Mouse (Mus musculus) gastrocnemius, adult 8-10 months (tissue): ENCODE measurements around the gene Cadps. TPM values are rescaled to one million over a fixed set of nuclear protein-coding genes. Genes with fewer than 3 reads are reported as not detected.

Experiments used
- DNase-seq, 2 experiments: peaks; one replicate each; pipeline ENCODE4 v3.0.0; 2022; ENCODE audit warnings: low spot score in 2 of 2
- total RNA-seq, 4 experiments: library from RNA; stranded (reverse); gene quantifications; 2 replicates each; pipeline ENCODE4 v1.2.4; 2022

Gene Cadps
- total RNA-seq, 4 experiments from 2014 or later: 0.07 to 0.24 (median 0.22) TPM; not detected in 1

DNA sequence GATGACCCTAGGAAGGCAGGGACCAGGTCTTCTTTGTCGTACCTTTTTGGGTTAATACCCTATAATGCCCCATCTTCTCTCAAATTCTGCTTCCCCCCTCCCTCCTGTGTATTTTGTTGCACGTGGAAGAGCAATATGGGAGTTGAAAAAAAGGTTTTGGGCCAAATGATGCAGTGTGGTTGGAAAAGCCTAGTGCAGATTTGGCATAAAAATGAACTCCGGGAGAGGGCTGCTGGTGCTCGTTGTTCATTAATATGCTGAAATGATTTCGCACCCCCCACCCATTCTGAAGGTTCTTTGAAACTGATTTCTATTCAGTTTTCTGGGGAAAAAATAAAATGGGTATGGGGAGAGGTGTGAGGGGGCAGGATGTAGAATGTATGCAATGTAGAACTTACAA lies 295.6 kb downstream of the Cadps start:
- DNase-seq: no peak

DNA sequence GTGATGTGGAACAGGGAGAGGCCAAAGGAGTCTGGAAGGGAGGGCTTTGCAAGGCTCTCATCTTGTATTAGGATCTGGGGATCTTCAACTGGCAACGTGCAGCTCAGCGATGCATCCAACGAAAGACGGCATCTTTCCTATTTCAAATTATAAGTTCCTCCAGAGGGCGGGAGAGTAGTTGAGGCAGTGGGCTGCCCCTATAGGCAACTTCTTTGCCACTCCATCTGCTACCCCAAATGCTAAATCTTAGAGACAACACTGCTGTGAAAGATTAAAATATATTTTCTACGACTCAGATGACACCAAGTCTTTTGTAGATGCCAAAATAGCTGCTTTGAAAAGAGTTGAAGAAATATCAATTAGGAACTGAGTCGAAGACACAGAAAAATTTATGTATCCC lies 315.9 kb downstream of the Cadps start:
- no peak for DNase-seq

DNA sequence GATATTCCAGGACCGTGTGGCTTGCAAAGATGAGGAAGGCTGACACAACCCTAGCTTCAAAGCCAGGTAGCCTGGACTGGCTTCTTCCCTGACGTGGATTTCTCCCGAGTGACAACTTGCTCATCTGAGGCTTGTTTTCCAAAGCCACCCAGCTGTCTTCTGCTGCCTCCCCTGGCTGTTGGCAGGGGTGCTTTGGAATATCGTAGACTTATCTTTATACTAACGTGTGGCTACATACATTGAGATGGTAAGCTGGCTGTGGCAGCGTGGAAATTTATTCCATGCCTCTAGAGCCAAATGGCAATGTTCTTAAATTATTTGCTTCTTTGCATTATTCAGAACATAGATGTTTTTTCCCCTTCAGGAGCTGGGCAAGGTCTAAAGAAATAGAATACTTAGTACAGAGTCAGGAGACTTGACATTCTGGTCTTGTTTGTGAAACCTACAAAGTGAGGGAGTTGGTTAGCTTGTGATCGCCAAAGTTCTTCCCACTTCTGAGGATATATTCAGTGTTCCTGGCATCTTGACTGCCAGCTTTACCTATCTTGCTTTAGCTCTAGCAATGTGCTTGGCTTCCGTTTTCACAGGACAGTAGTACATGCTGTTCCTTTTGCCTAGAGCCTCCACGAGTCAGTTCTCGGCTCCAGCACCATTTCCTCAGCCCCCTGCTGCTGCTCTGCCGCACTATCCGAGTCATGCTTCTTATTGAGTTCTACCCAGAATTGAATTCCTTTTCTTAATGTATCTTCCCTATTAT lies 318.5 kb downstream of the Cadps start:
- DNase-seq: no peak

DNA sequence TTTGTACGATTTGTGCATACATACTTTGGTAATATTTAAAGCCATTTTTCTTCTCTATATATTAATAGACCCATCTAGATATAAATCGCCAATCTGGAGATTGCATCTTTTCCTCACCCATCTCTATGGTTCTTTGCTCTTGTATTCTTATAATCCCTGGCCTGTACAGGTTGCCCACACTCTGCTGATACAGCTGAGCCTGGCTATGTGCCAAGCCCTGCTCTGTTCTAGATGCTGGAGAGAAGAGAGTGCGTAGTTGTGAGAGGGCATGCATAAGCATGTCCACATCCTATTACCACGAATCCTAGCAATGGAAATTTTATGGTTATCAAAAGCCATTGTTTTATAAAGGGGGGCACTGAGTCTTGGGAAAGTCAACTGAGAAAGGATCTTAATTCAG lies 360.7 kb downstream of the Cadps start:
- no peak for DNase-seq

DNA sequence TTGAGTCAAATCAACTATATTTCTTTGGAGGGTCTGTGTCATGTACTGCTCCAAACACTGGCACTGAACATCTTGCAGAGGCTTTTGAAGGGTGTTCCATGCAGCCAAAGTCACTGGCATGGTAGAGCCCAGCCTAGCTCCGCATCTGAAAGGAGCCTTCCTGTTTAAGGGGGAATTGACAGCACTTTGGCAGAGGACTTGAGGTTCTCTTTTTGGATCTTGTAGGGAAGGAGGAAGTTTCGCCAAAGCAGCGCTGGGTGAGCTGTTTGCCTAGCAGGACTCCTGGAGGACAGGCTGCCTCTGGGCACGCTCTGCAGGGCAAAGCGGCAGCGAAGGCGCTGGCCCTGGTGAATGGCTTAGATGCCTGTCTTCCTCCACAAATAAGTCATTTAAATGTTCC lies 363.2 kb downstream of the Cadps start:
- DNase-seq: no peak

DNA sequence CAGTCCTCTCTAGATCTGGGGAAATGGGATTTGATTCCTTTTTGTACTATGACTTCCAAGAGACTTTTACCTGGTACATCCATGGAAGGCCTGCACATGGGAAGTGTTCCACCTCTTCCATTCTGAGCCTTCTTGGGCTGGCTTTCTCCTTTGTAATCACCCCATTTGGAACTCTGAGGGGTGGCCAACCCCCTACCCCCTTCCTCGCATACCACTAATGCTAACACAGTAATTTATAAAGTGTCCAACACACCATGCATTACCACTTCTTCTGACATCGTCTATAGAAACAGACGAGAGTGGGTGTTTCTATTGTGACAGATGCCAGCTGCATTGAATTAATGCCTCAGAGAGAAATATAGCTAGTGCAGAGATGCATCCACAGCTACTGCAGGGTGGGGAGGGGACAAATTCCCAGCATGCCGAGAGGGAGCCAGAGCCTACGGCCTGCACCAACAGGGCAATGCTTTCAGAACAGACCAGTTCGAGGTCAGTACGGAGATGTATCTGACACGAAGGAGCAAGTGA lies 367.8 kb downstream of the Cadps start:
- no peak for DNase-seq

DNA sequence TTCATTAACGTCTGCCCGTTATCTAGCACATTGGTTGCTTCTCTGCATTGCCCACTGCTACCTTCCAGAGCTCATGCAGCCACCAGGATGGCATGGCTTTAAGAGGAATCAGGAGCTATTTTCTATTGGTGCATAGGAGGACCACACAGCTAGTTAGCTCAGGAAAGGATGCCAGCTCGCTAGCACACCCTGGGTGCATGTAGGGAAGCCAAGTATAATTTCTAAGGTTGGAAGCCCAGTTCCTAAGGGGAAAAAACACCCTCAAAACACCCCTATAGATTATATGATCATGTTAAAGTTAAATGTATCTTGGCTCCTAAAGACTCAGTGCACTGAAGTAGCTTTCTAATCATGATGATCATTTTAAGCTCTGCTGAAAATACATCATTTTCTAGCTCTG lies 372.1 kb downstream of the Cadps start:
- DNase-seq: no peak

DNA sequence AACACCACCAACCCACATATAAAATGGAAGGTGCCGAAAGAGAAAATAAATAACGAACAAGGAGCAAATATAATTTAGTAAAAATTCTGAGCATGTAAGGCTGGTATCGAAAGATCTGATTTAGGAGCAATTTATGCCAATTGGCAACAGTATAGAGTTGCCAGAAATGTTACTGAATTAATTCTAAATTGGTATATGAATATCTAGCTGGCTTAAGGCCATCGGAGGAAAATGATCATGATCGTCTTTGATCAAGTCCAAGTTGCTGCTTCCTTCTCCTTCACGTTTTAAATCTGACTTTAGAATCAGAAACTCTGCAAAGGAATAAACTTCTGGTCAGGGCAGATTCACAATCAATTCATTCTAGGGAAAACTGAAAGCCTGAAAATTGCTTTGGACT lies 374.0 kb downstream of the Cadps start:
- DNase-seq: no peak

DNA sequence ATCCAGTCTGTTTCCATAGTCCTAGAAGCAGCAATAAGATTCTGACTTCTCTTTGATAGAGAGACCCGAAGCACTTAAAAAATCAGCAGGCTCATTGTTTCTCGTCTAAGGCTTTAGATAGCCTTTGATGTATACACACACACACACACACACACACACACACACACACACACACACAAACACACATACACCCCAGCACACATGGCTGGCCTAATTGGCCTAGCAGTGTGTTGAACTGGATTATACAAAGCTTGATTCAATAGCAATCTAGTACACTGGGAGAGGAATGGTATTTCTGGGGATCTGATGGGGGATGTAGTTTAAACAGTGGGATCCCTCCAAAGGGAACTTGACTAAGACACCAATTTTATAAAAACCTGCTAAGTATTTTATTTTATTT lies 381.9 kb downstream of the Cadps start:
- DNase-seq: no peak

DNA sequence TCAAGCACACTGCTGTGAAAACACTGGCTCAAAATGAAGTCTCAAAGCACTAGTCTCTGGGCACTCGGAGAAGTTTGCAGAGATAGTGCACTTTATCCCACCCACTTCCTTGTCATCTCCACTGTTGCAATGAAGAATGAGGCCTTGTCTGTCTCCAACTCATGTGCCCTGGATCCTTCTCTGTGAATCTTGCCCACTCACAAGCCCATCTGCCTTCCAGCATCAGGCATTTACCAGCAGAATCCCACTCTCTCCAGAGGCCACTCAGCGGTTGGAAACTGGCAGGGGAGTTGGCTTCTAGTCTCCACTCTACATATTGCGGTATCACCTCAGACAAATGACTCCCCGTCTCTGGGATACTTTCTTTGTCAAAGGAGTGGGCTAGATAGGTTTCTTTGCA lies 384.9 kb downstream of the Cadps start:
- no peak for DNase-seq

DNA sequence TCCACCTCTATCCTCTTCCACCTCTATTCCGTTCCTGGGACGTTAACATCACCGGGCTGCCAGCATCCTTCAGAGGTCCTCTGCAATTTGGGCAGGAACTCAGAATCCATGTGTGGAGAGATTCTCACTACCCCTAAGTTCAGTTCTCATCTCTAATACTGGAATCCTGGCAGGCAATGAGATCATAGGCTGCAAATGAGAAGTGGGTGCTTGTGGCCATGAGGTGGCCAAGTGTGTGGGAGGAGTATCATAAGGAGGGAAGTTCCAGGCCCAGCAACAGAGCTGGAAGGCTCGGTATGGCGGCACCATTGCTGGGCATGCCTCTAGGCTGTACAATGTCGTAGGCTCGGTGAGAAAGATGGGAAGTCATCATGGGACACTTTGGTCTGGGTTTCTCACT lies 385.5 kb downstream of the Cadps start:
- DNase-seq: no peak

DNA sequence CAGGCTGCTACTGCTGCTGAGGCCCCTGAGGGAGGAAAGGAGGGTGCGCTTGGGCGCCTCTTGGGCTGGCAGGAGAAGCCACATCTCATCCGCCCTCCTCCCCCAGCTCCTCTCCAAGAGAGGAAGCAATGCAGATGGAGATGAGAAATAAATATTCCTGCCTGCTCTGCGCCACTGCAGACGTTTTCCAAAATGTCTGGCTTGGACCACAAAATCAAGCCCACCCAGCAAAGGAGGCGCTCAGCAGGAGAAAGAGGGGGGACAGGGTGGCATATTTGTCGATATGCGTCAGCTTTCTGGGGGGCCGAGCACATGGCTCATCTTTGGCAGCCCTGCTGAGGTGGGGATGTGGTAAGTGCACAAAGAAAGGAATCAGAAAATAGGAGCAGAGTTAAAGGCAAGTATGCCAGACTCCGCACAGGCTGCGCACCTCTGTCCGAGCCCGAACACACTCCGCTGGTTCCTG lies 385.9 kb downstream of the Cadps start:
- DNase-seq: no peak

DNA sequence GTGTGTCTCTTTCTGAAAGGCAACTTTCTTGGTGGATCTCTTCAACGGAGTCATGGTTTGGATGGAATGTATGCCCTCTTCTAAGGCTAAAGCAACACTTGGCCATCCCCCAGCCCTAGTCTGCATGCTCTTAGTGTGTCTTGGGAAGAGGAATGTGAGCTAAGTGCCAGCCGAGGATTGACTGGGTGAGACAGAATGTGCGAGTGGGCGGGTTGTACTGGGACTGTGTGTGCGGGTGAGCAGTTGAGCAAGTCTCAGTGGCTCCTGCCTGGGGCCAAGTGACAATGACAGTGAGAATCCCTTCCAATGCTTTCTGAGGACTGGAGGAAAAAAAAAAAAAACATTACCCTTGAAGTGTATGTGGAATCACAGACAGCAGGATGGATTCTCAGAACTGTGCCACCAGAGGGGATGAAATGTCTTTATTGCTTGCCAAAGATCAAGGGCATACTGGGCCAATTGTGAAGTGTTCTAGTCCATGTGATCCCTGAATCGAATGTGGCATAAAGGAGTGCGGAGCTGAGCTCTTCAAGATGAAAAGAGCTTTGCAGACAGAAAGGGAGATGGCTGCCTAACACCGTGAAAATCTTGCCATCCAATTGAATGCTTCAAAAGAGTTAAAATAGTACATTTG lies 394.7 kb downstream of the Cadps start:
- no peak for DNase-seq

DNA sequence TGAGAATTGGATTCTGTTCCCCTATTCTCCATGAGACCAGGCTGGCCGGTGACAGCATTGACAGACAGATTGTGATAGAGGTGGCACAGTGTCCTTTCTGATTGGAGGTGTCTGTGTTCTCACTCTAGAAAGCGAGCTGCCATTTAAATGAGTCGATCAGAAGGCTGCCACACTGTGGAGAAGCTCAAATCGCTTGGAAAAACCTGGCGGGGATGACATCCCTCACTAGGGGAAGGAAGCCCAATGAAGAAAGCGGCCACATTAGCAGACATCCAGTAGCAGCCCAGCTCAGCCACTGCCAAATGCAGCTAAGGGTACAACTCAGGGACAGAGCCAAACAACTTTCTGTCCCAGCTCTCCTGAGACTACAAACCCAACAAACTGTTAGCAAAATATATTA lies 397.6 kb downstream of the Cadps start:
- no peak for DNase-seq

DNA sequence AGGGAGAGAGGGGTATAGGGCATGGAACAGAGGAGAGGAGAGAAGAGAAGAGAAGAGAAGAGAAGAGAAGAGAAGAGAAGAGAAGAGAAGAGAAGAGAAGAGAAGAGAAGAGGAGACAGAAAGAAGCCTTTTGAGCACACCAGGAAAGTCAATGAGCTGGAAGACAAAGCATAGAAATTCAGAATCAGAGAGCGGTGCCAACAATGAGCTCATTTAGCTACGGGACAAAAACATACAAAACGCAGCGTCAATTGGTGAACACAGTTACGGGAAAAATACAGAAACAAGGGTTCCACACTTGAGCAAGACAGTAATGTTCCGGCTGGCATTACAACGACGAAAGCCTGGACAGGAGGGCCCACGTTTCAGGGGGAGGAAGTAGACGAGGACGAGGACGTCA lies 412.6 kb downstream of the Cadps start:
- DNase-seq: no peak

DNA sequence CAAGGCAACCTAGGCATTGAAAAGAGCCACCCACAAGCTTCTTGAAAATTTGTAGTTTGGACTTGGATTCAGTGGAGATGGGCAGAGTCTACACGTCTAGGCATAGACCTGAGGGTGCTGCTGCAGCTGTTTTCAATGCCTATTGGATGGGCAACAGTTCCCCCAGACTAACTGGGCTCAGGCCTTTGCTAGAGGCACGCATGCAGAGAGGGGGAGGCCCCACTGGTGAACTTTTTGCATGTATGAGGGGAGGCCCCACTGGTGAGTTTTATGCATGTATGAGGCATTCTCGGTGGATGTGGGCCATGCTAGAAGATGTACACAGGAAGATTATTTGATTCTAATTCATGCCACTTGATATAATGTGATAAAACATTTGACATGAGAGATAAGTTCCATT lies 413.1 kb downstream of the Cadps start:
- no peak for DNase-seq

DNA sequence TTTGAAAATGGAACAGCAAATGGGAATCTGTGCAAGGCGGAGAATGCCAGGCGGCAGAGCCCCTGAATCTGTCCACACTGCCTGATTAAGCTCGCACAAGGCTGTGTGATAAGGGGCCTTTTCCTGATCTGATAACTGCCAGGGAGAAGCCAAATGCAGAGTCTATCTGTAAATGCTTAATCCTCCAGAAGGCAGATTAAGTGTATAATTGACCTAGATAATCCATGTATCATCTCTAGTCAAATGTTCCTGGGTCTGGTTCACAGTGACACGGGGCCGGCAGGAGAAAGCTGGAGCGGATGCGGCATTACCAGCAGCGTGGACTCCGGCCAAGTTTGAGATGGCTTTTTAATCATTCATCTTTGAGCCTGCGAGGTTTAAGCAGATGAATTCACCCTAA lies 416.3 kb downstream of the Cadps start:
- no peak for DNase-seq

DNA sequence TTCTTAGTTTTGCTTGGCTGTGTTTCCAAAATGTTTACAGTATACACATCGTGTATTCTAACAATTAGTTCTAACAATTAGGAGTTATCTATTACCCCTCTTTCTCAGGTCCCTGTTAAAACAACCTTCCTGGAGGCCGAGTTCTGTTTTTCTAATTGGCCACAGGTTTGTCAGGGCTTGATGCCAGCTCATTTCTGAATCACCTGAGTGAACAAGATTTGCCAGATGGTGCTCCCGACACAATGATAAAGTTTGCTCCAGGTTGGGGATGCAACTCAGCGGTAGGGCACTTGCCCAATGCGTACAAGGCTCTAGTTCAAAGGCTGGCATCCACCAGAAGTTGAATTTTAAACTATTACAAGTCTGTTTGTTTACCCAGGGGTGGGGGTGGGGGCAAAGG lies 417.7 kb downstream of the Cadps start:
- DNase-seq: no peak

DNA sequence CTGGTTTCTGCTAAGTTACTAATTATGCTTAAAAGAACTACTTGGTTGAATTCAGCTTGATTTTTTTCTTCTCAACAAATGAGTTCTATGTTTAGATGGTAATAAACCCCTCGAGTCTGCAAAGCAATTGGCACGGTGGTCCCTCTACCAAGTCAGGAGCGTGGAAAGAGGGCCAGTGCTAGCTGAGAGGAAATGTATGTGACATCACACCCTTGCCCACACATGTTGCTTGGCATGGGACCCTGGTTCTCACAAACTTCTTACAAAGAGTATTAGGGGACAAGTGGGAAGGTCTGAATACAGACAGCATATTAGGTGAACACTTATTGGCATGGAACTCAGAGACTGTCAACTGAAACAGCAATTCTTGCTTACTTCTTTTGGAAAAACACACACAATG lies 418.2 kb downstream of the Cadps start:
- DNase-seq: no peak

DNA sequence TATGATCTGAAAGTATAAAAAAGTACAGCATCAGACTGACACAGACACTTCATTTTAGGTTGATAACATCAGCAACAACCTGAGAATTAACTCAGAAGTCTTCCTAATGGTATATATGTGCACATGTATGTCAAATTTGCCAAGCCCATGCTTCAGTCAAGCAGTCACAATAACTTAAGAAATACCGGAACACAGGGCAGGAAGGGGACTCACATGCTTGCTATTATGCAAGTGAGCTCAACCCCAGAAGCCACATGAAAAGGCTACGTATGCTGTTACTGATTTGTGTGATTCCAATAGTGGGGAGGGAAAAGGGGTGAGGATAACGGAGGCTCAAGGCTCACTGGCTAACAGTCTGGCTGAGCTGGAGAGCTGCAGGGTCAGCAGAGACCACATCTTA lies 418.8 kb downstream of the Cadps start:
- no peak for DNase-seq

DNA sequence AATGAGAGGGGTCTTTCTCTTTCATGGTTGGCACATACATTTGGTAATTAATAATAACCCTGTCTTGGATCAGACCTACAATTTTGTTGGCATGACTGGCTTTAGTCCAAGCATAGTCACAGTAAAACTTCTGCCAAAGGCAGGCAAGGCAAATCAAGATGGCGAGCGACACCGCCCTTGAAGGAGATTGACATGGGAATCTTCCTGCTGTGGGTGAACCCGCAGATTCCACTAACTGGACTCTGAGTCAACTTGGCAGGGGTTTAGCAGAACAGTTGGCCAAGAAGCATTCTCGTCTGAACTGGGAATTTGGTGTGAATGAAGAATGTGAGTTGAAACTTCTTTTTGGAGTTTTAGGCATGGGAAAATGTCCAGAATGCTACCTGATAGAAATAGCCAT lies 422.8 kb downstream of the Cadps start:
- no peak for DNase-seq

DNA sequence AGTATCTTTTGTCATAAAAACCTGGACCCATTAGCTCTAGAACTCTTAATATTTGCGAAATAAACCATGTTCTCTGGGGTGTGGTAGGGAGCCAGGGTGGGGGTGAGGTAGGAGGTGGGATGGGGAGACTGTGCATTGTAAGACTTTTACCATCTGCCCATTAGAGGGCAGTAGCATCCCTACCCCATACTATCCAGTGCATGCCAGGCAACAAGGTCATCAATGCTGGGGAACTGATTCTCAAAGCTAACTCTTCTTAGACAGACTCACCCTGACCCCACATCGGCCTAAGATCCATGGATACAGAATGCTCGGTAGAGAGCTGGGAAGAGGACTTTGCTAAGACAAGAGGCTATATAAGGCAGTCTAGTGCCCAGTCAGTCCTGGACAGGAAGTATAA lies 425.3 kb downstream of the Cadps start:
- no peak for DNase-seq

DNA sequence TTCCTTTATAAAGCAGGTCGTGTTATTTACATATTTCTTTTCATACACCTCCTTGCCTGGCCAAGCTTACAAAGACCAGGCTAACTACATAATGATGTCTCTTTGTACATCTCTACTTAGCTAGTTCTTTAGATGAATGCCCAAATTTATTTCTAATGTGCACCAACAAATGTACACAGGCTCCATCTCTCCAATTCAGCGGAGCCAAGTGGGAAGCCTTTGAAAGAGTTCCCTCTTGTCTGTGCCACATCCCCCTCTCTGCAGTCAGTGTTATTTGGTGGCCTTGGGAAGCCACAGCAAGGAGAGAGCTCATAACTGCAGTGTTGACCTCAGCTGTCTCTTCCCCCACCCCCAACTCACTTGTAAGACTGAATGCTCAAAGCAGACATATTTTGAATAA lies 428.6 kb downstream of the Cadps start:
- no peak for DNase-seq
